Mouse (Mus musculus): Measurements from ENCODE around the gene Olfr675.

DNA sequence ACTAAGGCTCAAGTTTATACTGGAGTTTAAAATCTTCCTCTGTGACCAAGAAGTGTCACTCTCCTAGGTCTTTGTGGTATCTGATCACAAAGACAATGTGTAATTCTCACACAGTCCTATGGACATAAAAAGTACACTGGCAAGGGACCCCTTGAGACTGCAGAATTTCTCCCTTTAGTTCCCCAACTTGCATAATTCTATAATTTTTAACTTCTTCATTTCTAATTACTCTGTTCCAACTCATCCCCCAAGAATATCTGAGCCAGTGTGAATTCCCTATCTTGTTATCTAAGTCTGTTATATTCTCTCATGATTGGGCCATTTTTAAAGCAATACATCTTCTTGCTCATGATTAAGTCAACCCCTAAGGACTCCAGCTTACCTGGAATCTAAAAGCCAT lies 26.3 kb downstream of the Olfr675 start, which contains the start of gene Olfr672:
- TF ChIP-seq CTCF (IDR thresholded peaks at IDR 0.05; ENCODE audit: insufficient read depth, low read length) (no peak), POLR2A (IDR thresholded peaks at IDR 0.05; ENCODE audit: borderline replicate concordance, extremely low read depth, low read depth, low read length) (no peak)

Data from lung, adult 2 months (tissue).